Mouse (Mus musculus) forebrain, embryonic 13.5 days (tissue): ENCODE data around the gene Cpne5. TPM values are rescaled to one million over a fixed set of nuclear protein-coding genes. Genes with fewer than 3 reads are reported as not detected.

Experiments
- ATAC-seq: fragments of 200-750 bp; cut with Nextera tagmentation; 2 replicates; pipeline ENCODE4 v1.8.0; 2017
- H3K27ac ChIP-seq: fragments of 300-500 bp; sonication (generic); 2 replicates; pipeline ENCODE4 v1.5.1; 2015; ENCODE audit warnings: inconsistent platforms, mild to moderate bottlenecking, moderate library complexity
- H3K27me3 ChIP-seq: fragments of 300-500 bp; sonication (generic); 2 replicates; pipeline ENCODE4 v1.6.1; 2015; ENCODE audit warnings: mild to moderate bottlenecking, inconsistent platforms
- H3K36me3 ChIP-seq: fragments of 300-500 bp; sonication (generic); 2 replicates; pipeline ENCODE4 v1.6.1; 2015; ENCODE audit warnings: mild to moderate bottlenecking, inconsistent platforms; ENCODE audit not compliant: poor library complexity, severe bottlenecking
- H3K4me1 ChIP-seq: fragments of 300-500 bp; sonication (generic); 2 replicates; pipeline ENCODE4 v1.6.1; 2015; ENCODE audit warnings: inconsistent platforms
- H3K4me2 ChIP-seq: fragments of 300-500 bp; sonication (generic); 2 replicates; pipeline ENCODE4 v1.6.1; 2015; ENCODE audit warnings: inconsistent platforms, mild to moderate bottlenecking, moderate library complexity
- H3K4me3 ChIP-seq: fragments of 300-500 bp; sonication (generic); 2 replicates; pipeline ENCODE4 v1.5.1; 2015; ENCODE audit warnings: mild to moderate bottlenecking, inconsistent platforms
- H3K9ac ChIP-seq: fragments of 300-500 bp; sonication (generic); 2 replicates; pipeline ENCODE4 v1.6.1; 2015; ENCODE audit warnings: mild to moderate bottlenecking, inconsistent platforms
- H3K9me3 ChIP-seq: fragments of 300-500 bp; sonication (generic); replicated peaks from 2 replicates; pipeline ENCODE4 v1.6.1; 2016; ENCODE audit warnings: inconsistent platforms
- WGBS: fragments of 180-500 bp; shearing (Covaris S2); methylation state at CpG from one replicate; pipeline ENCODE4 v1.1.7; 2015; 5-methylcytosine and 5-hydroxymethylcytosine counted together
- polyA plus RNA-seq: library from polyadenylated mRNA; unstranded; fragments of >200 nt; fragmentation: Nextera tagmentation; extraction: Ambion mirVana; gene quantifications from 2 replicates; pipeline ENCODE4 v1.2.1, GENCODE M21; 2015

Cpne5 gene
- polyA plus RNA-seq, 1 experiment from 2014 or later, result 13.0 TPM

DNA sequence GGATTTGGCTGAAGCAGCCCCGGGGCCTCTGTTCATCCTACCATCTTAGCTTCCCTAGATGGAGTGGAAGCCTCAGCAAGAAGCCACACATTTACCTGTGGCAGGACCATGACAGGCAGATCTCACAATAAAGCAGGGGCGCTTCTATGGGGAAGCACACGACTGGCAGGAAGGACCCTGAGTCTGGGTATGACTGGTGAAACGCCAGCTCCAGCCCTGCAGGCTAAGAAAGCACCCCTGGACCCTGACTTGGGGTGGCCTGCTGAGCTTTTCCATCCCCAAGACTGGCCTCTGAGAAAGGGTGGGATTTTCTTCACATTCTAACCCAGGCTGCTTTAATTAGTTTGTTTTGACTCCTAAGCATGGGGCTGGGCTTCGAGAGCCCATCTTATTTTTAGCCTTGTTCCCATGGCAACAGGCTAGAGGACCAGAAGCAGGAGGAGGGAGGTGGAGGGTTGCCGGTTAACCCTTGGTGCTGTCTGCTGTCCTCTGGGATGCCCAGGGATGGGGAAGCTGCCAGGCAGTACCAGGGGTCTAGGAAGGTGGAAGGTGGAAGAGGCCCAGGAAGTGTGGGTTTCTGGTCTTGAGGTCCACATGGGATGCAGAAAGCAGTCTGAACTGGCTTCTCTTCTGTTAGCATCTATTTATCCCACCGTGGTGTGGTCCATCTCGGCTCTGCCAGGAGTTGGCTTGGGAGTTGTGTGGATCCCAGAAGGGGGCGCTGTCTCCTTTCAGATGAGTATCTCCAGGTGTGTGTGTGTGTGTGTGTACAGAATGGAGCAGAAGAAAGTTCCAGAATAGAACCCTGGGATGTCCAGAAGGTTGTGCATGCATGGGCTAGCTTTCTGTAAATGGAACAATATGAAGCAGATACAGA lies 61.3 kb downstream of the Cpne5 start:
- 0 out of 2 replicates have a peak overlapping the region, but pooled peaks have one; percentile 21 for H3K9ac ChIP-seq
- H3K36me3 ChIP-seq, result no peaks in the 10 kb centered on the region
- H3K4me1 ChIP-seq, result peaks cover 17% of the 10 kb centered on the region
- H3K4me2 ChIP-seq, result peak overlapping the region; percentile 33
- no peaks in the 10 kb centered on the region for H3K9me3 ChIP-seq
- no peaks in the 10 kb centered on the region for H3K27me3 ChIP-seq
- H3K27ac ChIP-seq, result peak overlapping the region; percentile 69
- peak; percentile 83 for ATAC-seq
- 14% methylated on average over 9 of the region's 9 CpGs for WGBS
- 0 out of 2 replicates have a peak overlapping the region, but pooled peaks have one; percentile 9 for H3K4me3 ChIP-seq

DNA sequence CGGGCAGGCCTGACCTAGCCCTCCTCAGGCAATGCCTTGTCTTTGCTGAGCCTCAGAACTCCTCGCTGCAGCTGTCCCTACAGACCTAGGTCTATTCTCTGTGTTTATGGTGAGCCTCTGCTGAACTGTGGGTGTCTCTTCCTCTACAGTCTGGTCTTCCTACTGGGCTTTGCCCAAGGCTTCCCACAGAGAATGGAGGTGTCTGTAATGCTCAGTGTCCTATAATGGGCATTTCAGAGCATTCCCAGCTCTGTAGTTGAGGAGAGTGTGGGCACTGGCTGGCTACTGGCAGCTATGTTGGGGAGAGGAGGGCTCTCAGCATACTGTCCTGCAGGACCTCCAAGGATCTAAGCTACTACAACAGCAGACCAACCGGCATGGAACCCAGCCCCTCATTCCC lies 62.3 kb downstream of the Cpne5 start:
- Histone ChIP-seq H3K36me3 (no peaks in the 10 kb centered on the region), H3K4me3 (no peak overlapping the region), H3K4me2 (no peak overlapping the region), H3K9me3 (no peaks in the 10 kb centered on the region), H3K27ac (peak overlapping the region; percentile 69; the same call in 1 of the 2 replicates), H3K4me1 (peaks cover 17% of the 10 kb centered on the region), H3K9ac (no peak overlapping the region), H3K27me3 (no peaks in the 10 kb centered on the region)
- ATAC-seq, result no peak
- 82% methylated on average over 3 of the region's 3 CpGs for WGBS

DNA sequence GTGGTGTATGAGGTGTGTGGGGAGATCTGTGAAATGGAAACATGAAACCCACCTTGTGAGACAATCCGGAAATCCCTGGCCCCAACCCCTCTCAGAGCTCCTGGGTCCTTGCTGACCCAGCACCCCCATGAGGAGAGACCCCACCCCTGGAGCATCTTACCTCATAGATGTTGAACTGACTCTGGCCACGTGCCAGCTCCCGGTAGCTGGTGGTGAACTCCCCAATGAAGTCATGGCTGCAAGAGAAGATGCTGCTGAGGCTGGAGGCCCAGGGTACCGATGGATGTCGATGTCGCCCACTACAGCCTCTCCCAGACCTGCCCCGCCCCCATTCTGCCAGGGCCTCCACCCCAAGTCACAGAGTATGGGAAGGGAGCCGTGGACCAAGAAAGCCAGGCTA lies 64.8 kb downstream of the Cpne5 start:
- 67% methylated on average over 8 of the region's 8 CpGs for WGBS
- no peaks in the 10 kb centered on the region for H3K9me3 ChIP-seq
- H3K27me3 ChIP-seq, result no peaks in the 10 kb centered on the region
- peaks cover 17% of the 10 kb centered on the region for H3K4me1 ChIP-seq
- no peak for ATAC-seq
- H3K4me3 ChIP-seq, result no peak overlapping the region
- no peak overlapping the region for H3K27ac ChIP-seq
- H3K36me3 ChIP-seq, result no peaks in the 10 kb centered on the region
- no peak overlapping the region for H3K9ac ChIP-seq
- no peak overlapping the region for H3K4me2 ChIP-seq

DNA sequence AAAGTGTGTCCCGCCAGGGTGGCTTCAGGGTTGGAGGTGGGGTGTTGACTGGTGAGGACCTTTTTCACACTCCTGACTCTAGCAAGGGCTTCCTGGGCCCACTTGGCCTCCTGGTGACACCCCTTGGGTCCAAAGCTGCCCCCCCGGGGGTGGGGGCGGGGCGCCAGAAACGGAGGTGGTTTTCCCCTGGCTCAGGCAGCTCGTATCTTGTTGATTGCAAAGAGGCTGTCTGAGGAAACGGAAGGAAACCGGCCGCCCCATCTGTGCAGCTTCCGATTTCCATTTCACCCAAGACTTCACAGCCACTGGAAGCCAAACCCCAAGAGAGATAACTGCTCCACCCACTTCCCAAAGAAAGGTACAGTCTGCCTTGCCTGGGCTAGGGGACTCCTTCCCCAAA lies 65.9 kb downstream of the Cpne5 start:
- H3K36me3 ChIP-seq, result no peaks in the 10 kb centered on the region
- 59% methylated on average over 10 of the region's 10 CpGs for WGBS
- H3K4me3 ChIP-seq, result no peak overlapping the region
- peaks cover 15% of the 10 kb centered on the region for H3K4me1 ChIP-seq
- H3K9me3 ChIP-seq, result no peaks in the 10 kb centered on the region
- H3K9ac ChIP-seq, result no peak overlapping the region
- H3K27ac ChIP-seq, result no peak overlapping the region
- no peaks in the 10 kb centered on the region for H3K27me3 ChIP-seq
- no peak overlapping the region for H3K4me2 ChIP-seq
- ATAC-seq, result no peak

DNA sequence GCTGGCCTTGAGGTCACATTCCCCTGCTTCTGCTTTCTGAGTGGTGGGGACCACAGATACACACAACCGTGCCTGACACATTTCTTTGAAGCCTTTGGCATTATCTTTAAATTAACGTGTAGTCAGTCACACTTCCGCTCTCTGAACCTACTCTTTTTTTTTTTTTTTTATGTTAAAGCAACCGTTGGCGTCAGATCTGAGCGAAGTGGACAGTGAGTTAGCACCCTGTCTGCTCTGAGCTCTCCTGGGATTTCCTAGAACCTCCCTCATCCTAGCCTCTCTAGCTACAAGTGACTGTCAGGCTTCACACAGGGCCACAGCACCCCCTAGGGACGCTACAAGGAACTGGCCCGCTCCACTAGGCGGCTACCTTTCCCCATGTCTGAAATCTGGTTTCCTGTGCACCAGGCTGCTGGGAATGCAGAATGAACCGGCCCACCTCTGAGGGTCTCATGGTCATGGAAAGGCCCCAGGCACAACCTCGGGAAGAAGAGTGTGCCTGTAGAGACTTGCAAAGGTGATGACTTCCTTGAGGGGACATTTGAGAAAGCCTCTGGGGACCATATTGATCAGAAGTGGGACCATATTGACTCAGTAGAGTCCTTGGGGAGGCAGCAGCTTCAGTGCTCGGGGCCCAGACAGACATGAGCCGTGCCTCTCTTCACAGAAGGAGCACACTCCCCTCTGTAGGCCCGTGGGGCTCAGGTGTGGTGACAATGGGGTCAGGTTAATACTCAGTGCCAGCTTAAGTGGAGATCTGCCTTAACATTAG lies 66.8 kb downstream of the Cpne5 start:
- Histone ChIP-seq H3K27me3 (no peaks in the 10 kb centered on the region), H3K4me2 (no peak overlapping the region), H3K27ac (no peak overlapping the region), H3K9me3 (no peaks in the 10 kb centered on the region), H3K9ac (no peak overlapping the region), H3K36me3 (no peaks in the 10 kb centered on the region), H3K4me3 (no peak overlapping the region), H3K4me1 (peaks cover 7% of the 10 kb centered on the region)
- 31% methylated on average over 14 of the region's 14 CpGs for WGBS
- peak; percentile 53; the same call in 1 of the 2 replicates for ATAC-seq

DNA sequence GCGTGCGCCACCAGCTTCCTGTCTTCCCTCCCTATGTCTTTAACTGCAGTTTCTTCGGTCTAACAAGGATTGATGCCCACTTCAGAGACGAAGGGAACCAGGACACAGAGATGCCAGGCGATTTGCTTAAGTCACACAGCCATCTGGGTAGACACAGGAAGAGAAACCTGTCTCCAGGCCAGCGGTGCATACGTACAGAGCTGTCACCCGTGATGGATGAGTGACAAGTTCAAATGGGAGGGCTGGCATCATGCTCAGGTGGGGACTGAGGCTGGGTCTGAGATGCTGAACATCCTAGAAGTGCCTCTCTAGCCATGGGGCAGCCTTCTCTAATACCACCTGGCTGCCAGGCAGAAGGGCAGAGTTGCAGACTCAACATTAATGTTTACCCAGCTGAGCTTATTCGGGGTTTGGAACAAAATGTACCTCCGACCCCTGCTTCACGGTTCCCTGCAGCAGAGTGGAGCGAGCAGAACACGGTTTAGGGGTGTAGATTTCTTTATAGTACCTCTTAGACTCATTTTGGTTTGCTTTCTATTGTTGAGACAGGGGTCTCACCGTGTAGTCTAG lies 67.5 kb downstream of the Cpne5 start:
- Histone ChIP-seq H3K36me3 (no peaks in the 10 kb centered on the region), H3K9me3 (no peaks in the 10 kb centered on the region), H3K27ac (no peak overlapping the region), H3K9ac (no peak overlapping the region), H3K4me3 (no peak overlapping the region), H3K27me3 (no peaks in the 10 kb centered on the region), H3K4me1 (peaks cover 7% of the 10 kb centered on the region), H3K4me2 (no peak overlapping the region)
- no peak for ATAC-seq
- WGBS, result 77% methylated on average over 14 of the region's 14 CpGs

DNA sequence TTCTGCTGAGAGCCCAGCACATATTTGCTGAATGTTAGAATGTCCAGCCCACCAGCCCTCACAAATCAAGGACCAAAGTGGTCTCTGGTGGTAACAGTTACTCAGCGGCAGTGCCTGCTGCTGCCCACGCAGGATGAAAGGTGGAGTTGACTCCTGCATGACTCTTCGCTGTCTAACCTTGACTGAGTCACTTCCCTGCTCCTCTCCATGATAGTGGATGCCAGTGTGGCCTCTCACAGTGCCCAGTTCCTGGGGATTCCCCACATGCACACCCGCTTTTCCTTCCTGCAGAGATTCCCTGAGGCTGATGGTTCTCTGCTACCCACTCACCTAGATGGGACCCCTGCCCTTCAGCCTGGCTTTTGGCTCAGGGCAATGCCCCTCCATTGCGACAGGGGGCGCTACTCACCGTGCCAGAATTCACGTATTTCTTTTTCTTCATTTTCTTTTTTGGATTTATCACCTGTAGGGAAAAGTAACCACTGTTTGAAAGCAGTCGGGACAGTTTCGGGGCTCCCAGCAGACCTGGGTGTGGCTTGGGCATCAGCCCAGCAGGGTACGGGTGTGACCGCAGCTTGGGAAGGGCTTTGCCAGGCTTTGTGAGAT lies 68.9 kb downstream of the Cpne5 start:
- H3K4me1 ChIP-seq, result peaks cover 21% of the 10 kb centered on the region
- H3K27ac ChIP-seq, result no peak overlapping the region
- no peak for ATAC-seq
- H3K36me3 ChIP-seq, result no peaks in the 10 kb centered on the region
- H3K4me3 ChIP-seq, result no peak overlapping the region
- H3K27me3 ChIP-seq, result no peaks in the 10 kb centered on the region
- no peaks in the 10 kb centered on the region for H3K9me3 ChIP-seq
- H3K4me2 ChIP-seq, result no peak overlapping the region
- 77% methylated on average over 12 of the region's 12 CpGs for WGBS
- no peak overlapping the region for H3K9ac ChIP-seq

DNA sequence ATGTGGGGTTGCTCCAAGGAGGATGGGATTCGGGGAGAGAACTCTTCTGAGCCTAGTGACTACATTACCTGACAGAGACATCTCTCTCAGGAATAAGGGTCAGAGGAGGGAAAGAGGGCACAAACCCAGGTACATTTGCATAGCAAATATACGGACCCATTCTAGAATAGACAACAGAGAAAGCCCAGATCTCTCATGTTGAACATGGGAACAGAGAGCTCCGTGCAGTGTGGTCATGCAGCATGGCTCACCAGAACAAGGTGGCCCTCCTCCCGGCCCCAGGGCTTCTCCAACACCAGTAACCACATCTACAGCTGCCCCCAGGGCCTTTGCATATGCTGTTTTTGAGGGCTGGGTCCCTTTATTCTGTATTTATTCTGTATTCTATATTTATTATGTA lies 69.5 kb downstream of the Cpne5 start:
- Histone ChIP-seq H3K9me3 (no peaks in the 10 kb centered on the region), H3K27ac (no peak overlapping the region), H3K36me3 (no peaks in the 10 kb centered on the region), H3K4me3 (no peak overlapping the region), H3K4me1 (peaks cover 24% of the 10 kb centered on the region), H3K27me3 (no peaks in the 10 kb centered on the region), H3K4me2 (no peak overlapping the region), H3K9ac (no peak overlapping the region)
- ATAC-seq, result no peak
- 88% methylated on average over 4 of the region's 4 CpGs for WGBS

DNA sequence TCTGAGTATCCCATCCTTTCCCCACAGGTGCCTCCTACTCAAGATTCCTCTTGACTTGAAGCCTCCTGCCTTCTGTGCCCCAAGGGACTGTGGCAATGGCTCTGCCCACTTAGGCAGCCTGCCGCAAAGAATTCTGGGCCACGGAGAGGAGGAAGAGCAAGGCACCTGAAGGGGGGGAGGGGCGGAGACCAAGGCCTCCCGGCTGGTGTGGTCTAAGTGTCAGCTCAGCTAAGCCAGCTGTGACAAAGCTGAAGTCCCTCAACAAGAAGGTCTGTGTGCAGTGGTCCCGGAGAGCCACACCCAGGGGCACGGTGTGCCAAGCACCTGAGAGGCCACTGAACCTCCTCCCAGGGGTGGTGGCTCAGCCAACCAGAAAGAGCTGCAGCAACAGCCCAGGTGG lies 70.6 kb downstream of the Cpne5 start:
- no peak overlapping the region for H3K4me3 ChIP-seq
- no peaks in the 10 kb centered on the region for H3K27me3 ChIP-seq
- H3K36me3 ChIP-seq, result no peaks in the 10 kb centered on the region
- H3K27ac ChIP-seq, result no peak overlapping the region
- no peak overlapping the region for H3K9ac ChIP-seq
- peaks cover 24% of the 10 kb centered on the region for H3K4me1 ChIP-seq
- H3K4me2 ChIP-seq, result no peak overlapping the region
- no peak for ATAC-seq
- 75% methylated on average over 6 of the region's 6 CpGs for WGBS
- H3K9me3 ChIP-seq, result no peaks in the 10 kb centered on the region

DNA sequence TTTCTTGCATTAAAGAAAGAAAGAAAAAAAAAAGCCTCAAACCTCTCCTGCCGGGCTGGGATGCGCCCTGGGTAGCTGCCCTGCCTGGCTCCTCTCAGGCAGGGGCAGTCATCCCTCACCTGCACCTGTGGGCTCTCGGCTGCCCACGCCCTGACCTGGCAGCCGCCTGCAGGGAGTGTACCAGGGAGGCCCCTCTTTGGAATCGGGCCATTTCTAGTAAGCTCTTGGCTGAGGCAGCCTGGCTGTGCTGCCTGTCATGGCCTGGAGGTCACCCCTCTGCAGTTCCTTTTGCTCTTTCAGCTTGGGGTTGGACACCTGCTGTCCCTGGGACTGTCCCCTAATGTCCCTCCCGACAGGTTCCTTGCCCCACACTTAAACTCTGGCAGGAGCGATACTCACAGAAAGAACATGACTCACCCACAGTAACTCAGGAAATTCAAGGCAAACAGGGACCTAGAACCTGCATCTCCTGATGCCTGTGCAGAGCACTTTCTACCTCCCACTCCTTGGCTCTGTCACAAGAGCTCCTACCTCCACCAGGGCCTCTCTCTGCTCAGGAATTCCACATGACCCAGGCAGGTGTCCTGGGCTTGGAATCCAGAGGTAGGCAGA lies 71.9 kb downstream of the Cpne5 start:
- Histone ChIP-seq H3K9me3 (no peaks in the 10 kb centered on the region), H3K27ac (peak overlapping the region; percentile 72), H3K27me3 (no peaks in the 10 kb centered on the region), H3K36me3 (no peaks in the 10 kb centered on the region), H3K4me2 (no peak overlapping the region), H3K9ac (0 out of 2 replicates have a peak overlapping the region, but pooled peaks have one; percentile 14), H3K4me1 (peaks cover 24% of the 10 kb centered on the region), H3K4me3 (no peak overlapping the region)
- ATAC-seq, result no peak
- WGBS, result 40% methylated on average over 8 of the region's 8 CpGs

DNA sequence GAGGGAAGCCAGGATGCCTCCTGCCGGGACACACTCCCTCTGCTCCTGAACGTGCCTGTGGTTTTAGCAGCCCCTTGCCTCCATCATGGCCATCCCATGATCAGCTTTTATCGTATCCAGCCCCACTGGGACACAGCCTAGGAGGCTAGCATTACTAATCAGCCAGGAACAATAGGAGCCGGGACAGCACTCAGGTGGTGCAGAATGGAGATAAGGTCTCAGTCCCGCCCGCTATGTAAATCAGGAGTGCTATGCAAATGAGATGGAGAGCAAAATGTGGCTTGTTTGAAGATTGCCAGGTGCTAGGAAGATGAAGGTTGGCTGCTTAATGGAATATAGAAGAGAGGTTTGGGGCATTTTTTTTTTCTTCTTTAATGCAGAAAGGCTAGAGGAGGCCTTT lies 72.5 kb downstream of the Cpne5 start:
- no peaks in the 10 kb centered on the region for H3K36me3 ChIP-seq
- peaks cover 24% of the 10 kb centered on the region for H3K4me1 ChIP-seq
- H3K27me3 ChIP-seq, result no peaks in the 10 kb centered on the region
- no peaks in the 10 kb centered on the region for H3K9me3 ChIP-seq
- ATAC-seq, result 0 out of 2 replicates have a peak, but pooled peaks have one; percentile 21
- 6% methylated on average over 6 of the region's 6 CpGs for WGBS
- H3K4me3 ChIP-seq, result no peak overlapping the region
- H3K4me2 ChIP-seq, result no peak overlapping the region
- H3K27ac ChIP-seq, result peak overlapping the region; percentile 72
- no peak overlapping the region for H3K9ac ChIP-seq
